Mouse (Mus musculus) forebrain, embryonic 15.5 days (tissue): Measurements from ENCODE around the gene Tbc1d7. TPM values are rescaled to one million over a fixed set of nuclear protein-coding genes. Genes with fewer than 3 reads are reported as not detected.

Experiments used
- ATAC-seq: fragments of 200-750 bp; cut with Nextera tagmentation; replicated peaks from 2 replicates; pipeline ENCODE4 v1.8.0; 2017; ENCODE audit warnings: mild to moderate bottlenecking, moderate TSS enrichment, moderate library complexity
- H3K27ac ChIP-seq: fragments of 300-500 bp; sonication (generic); replicated peaks from 2 replicates; pipeline ENCODE4 v1.5.1; 2015; ENCODE audit warnings: mild to moderate bottlenecking, inconsistent platforms
- H3K27me3 ChIP-seq: fragments of 300-500 bp; sonication (generic); 2 replicates; pipeline ENCODE4 v1.6.1; 2015; ENCODE audit warnings: inconsistent platforms
- H3K36me3 ChIP-seq: fragments of 300-500 bp; sonication (generic); 2 replicates; pipeline ENCODE4 v1.6.1; 2015; ENCODE audit warnings: mild to moderate bottlenecking, inconsistent platforms
- H3K4me1 ChIP-seq: fragments of 300-500 bp; sonication (generic); 2 replicates; pipeline ENCODE4 v1.6.1; 2015; ENCODE audit warnings: inconsistent platforms
- H3K4me2 ChIP-seq: fragments of 300-500 bp; sonication (generic); replicated peaks from 2 replicates; pipeline ENCODE4 v1.6.1; 2015; ENCODE audit warnings: mild to moderate bottlenecking, inconsistent platforms
- H3K4me3 ChIP-seq: fragments of 300-500 bp; sonication (generic); 2 replicates; pipeline ENCODE4 v1.5.1; 2015; ENCODE audit warnings: mild to moderate bottlenecking, inconsistent platforms
- H3K9ac ChIP-seq: fragments of 300-500 bp; sonication (generic); replicated peaks from 2 replicates; pipeline ENCODE4 v1.6.1; 2015; ENCODE audit warnings: mild to moderate bottlenecking, inconsistent platforms
- H3K9me3 ChIP-seq: fragments of 300-500 bp; sonication (generic); 2 replicates; pipeline ENCODE4 v1.6.1; 2016; ENCODE audit warnings: inconsistent platforms
- whole genome bisulfite sequencing: fragments of 180-500 bp; shearing (Covaris S2); methylation state at CpG from one replicate; pipeline ENCODE4 v1.1.7; 2015; ENCODE audit warnings: mixed read lengths; 5-methylcytosine and 5-hydroxymethylcytosine counted together
- polyA plus RNA-seq: library from polyadenylated mRNA; unstranded; fragments of >200 nt; fragmentation: Nextera tagmentation; extraction: Ambion mirVana; gene quantifications from 2 replicates; pipeline ENCODE4 v1.2.1, GENCODE M21; 2015

Gene Tbc1d7
- polyA plus RNA-seq, 1 experiment from 2014 or later: 79.9 TPM

DNA sequence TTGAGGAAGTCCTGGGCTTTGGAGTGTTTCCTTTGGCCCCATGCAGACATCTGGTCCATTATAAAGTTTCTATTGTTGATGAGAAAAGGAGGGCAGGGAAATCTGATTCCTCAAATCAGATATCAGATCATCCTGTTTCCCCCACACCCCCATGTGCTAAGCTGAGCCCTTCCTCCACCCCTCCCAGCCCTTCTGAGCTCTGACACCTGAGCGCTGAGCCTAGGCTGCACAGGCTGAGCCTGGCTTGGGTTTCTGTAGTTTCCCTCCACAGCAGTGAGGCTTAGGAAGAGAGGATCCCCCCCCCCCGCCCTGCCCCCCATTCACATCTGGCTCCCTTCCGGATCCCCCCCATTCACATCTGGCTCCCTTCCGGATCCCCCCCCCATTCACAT, 46.6 kb downstream of the Tbc1d7 start:
- Histone ChIP-seq H3K36me3 (no peaks in the 10 kb centered on the region), H3K27ac (no peak overlapping the region), H3K4me3 (no peak overlapping the region), H3K4me1 (peaks cover 4% of the 10 kb centered on the region; the same call in 1 of the 2 replicates), H3K27me3 (no peaks in the 10 kb centered on the region), H3K4me2 (no peak overlapping the region), H3K9ac (no peak overlapping the region), H3K9me3 (no peaks in the 10 kb centered on the region)
- WGBS: 25% methylated on average over 4 of the region's 4 CpGs
- no peak for ATAC-seq

DNA sequence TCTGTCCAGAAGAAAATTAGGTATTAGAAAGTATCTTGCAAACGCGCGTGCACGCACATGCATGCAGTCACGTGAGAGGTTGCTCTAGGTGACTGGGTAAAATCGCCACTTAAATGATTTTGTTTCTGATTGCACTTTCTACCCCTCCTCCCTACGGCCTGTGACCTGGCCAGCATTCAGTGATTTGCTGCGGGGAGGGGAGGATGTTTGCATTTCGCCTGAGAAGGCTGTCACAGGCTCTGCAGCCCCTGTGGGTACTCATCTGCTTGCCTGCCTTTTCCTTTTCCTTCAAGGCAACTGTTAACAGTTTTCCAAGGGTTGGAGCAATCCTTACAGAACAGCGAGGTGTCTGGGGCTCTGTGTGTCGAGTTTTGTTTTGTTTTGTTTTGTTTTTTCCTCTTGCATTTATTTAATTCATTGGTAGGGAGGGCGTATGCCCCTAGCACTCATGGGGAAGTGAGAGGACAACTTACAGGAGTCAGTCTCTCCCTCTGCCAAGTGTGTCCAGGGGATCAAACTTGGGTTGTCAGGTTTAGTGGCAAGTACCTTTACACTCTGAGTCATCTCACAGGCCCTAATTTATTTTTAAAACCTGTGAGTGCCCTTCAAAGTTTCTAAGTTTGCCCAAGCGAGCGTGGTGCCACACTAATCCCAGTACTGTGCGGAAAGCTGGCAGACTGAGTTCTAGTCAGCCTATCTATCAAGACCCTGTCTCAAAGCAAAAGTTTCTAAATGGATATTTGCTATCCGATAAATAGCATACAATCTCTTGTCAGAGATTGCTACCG, 47.2 kb downstream of the Tbc1d7 start:
- H3K9me3 ChIP-seq: no peaks in the 10 kb centered on the region
- H3K36me3 ChIP-seq: no peaks in the 10 kb centered on the region
- no peak overlapping the region for H3K9ac ChIP-seq
- WGBS: 60% methylated on average over 17 of the region's 17 CpGs
- no peak overlapping the region for H3K4me2 ChIP-seq
- no peaks in the 10 kb centered on the region for H3K27me3 ChIP-seq
- H3K4me3 ChIP-seq: no peak overlapping the region
- no peak for ATAC-seq
- no peak overlapping the region for H3K27ac ChIP-seq
- no peaks in the 10 kb centered on the region for H3K4me1 ChIP-seq

GRCm38 (mm10) chr13:43122306-43123070, 48.8 kb downstream of the Tbc1d7 start:
- Histone ChIP-seq H3K4me1 (no peaks in the 10 kb centered on the region), H3K9me3 (no peaks in the 10 kb centered on the region), H3K9ac (no peak overlapping the region), H3K4me2 (no peak overlapping the region), H3K36me3 (no peaks in the 10 kb centered on the region), H3K4me3 (no peak overlapping the region), H3K27ac (no peak overlapping the region), H3K27me3 (no peaks in the 10 kb centered on the region)
- no peak for ATAC-seq
- 72% methylated on average over 16 of the region's 16 CpGs for WGBS

DNA sequence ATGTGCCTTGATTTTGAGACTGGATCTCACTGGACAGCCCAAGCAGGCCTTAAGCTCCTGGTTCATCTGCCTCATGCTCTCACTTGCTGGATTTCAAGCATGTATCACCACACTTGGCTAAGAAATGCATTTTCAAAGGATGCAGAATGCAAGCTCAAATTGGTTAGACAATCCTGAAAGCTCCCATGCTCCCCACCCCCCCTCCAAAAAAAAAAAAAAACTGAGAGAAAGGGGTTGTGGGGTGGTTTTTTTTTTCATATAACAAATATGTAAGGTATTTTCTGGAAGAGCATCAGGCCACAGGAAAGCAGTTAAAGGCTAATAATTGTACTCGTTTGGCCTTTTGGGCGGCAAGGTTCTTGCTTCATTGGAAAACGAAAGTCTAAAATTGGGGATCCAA, 58.2 kb downstream of the Tbc1d7 start:
- no peaks in the 10 kb centered on the region for H3K36me3 ChIP-seq
- no peak overlapping the region for H3K4me2 ChIP-seq
- no peaks in the 10 kb centered on the region for H3K27me3 ChIP-seq
- WGBS: 94% methylated on average over 3 of the region's 3 CpGs
- peak overlapping the region; percentile 66 for H3K27ac ChIP-seq
- ATAC-seq: no peak
- H3K4me1 ChIP-seq: peaks cover 23% of the 10 kb centered on the region
- H3K4me3 ChIP-seq: no peak overlapping the region
- H3K9ac ChIP-seq: no peak overlapping the region
- H3K9me3 ChIP-seq: no peaks in the 10 kb centered on the region

- Histone ChIP-seq H3K27me3 (no peaks in the 10 kb centered on the region), H3K4me1 (peaks cover 23% of the 10 kb centered on the region), H3K4me2 (no peak overlapping the region), H3K4me3 (no peak overlapping the region), H3K9ac (no peak overlapping the region), H3K9me3 (no peaks in the 10 kb centered on the region), H3K36me3 (no peaks in the 10 kb centered on the region), H3K27ac (peak overlapping the region; percentile 66)
- 74% methylated on average over 3 of the region's 3 CpGs for WGBS
- no peak for ATAC-seq
These were observed 58.6 kb downstream of the Tbc1d7 start for GRCm38 (mm10) chr13:43112707-43113106.

GRCm38 (mm10) chr13:43112280-43112679, 59.0 kb downstream of the Tbc1d7 start:
- Histone ChIP-seq H3K9me3 (no peaks in the 10 kb centered on the region), H3K4me2 (no peak overlapping the region), H3K9ac (no peak overlapping the region), H3K27ac (peak overlapping the region; percentile 66), H3K4me1 (peaks cover 23% of the 10 kb centered on the region), H3K4me3 (no peak overlapping the region), H3K36me3 (no peaks in the 10 kb centered on the region), H3K27me3 (no peaks in the 10 kb centered on the region)
- WGBS: 62% methylated on average over 7 of the region's 7 CpGs
- peak; percentile 81 for ATAC-seq

DNA sequence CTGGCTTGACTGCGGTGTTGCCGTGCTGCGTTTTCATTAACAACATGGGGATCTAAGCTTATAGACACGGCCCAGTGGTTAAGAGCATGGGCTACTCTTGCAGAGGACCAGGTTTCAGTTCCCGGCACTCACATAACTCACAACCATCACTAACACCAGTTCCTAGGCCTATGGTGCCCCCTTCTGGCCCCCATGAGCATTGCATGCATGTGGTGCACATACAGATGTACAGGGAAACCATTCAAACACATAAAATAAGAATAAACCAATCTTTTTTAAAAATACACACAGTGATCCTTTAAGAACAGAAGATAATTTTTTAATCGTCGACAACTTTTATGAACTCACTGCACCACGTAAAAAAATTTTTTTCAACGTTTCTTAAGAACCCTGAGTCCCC, 66.8 kb downstream of the Tbc1d7 start:
- WGBS: 95% methylated on average over 9 of the region's 9 CpGs
- H3K9ac ChIP-seq: no peak overlapping the region
- no peak for ATAC-seq

DNA sequence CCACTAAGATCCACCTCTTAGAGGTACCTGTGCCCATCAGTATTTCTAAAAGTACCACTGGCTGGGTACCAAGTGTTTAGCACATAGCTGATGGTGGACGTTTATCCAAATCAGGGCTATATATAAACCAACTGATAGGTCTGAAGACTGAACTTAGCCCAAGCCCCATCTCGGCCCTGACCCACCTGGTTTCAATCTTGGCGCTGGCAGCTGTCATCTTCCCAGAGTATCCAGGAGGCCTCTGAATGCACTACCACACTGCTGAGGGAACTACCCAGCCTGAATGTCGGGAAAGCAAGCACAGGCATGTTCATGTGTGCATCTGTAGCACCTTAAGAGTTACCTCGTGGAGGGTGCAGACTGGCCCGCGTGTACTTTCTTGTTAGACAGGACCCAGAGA, 68.4 kb downstream of the Tbc1d7 start:
- Histone ChIP-seq H3K4me3 (no peak overlapping the region), H3K9ac (no peak overlapping the region), H3K4me1 (no peaks in the 10 kb centered on the region), H3K27me3 (no peaks in the 10 kb centered on the region), H3K9me3 (peaks cover 6% of the 10 kb centered on the region; the same call in 1 of the 2 replicates), H3K27ac (no peak overlapping the region), H3K4me2 (no peak overlapping the region), H3K36me3 (no peaks in the 10 kb centered on the region; the same call in 1 of the 2 replicates)
- WGBS: 91% methylated on average over 7 of the region's 7 CpGs
- no peak for ATAC-seq

More for the DNA sequence above, 66.8 kb downstream of the Tbc1d7 start:
- no peak overlapping the region for H3K4me2 ChIP-seq
- peaks cover 9% of the 10 kb centered on the region for H3K4me1 ChIP-seq
- no peaks in the 10 kb centered on the region; the same call in 1 of the 2 replicates for H3K36me3 ChIP-seq
- H3K27ac ChIP-seq: no peak overlapping the region
- peaks cover 6% of the 10 kb centered on the region; the same call in 1 of the 2 replicates for H3K9me3 ChIP-seq
- no peak overlapping the region for H3K4me3 ChIP-seq
- H3K27me3 ChIP-seq: no peaks in the 10 kb centered on the region

Other genes starting within 250 kb of the Tbc1d7 start
- gene Gfod1, start 132.7 kb upstream of the Tbc1d7 start, polyA plus RNA-seq: 1.8 and 2.3 TPM in 2 replicates
- gene Sirt5, start 194.0 kb upstream of the Tbc1d7 start, polyA plus RNA-seq: 42.8 and 44.4 TPM in 2 replicates
- gene Nol7, start 226.9 kb upstream of the Tbc1d7 start, polyA plus RNA-seq: 177 and 189 TPM in 2 replicates